Mouse (Mus musculus) bone marrow, adult 2 months (tissue): ENCODE measurements around the gene Zfp580.

Experiments
- CTCF ChIP-seq: fragments of 200-500 bp; IDR thresholded peaks from 2 replicates; pipeline ENCODE4 v1.5.1; 2011; ENCODE audit warnings: low read length, control low read depth; ENCODE audit not compliant: control insufficient read depth, insufficient read depth
- POLR2A ChIP-seq: fragments of 200-500 bp; IDR thresholded peaks from 2 replicates; pipeline ENCODE4 v1.6.1; 2011; ENCODE audit warnings: low read depth, mild to moderate bottlenecking, control low read depth, low read length, borderline replicate concordance; ENCODE audit not compliant: control insufficient read depth

GRCm38 (mm10) chr7:5089853-5090252, 38.5 kb downstream of the Zfp580 start:
- TF ChIP-seq CTCF (no peak), POLR2A (no peak)
